Mouse (Mus musculus) brain, embryonic 14.5 days (tissue): ENCODE data around the gene Fam129a. TPM values are rescaled to one million over a fixed set of nuclear protein-coding genes. Genes with fewer than 3 reads are reported as not detected.

ENCODE experiments used
- DNase-seq: peaks from one replicate; pipeline ENCODE4 v3.0.0-alpha.2; 2011; ENCODE audit warnings: low read depth
- CTCF ChIP-seq: fragments of 200-500 bp; IDR thresholded peaks from 2 replicates; pipeline ENCODE4 v1.5.1; 2012; ENCODE audit warnings: inconsistent platforms, mild to moderate bottlenecking, moderate library complexity, borderline replicate concordance; ENCODE audit not compliant: insufficient read depth, insufficient read length; ENCODE audit errors: extremely low read depth
- POLR2A ChIP-seq: fragments of 200-500 bp; IDR thresholded peaks from 2 replicates; pipeline ENCODE4 v1.6.1; 2012; ENCODE audit warnings: mild to moderate bottlenecking, inconsistent platforms, borderline replicate concordance; ENCODE audit not compliant: poor library complexity, insufficient read depth, insufficient read length, severe bottlenecking; ENCODE audit errors: extremely low read depth
- polyA plus RNA-seq: library from polyadenylated mRNA; depleted of rRNA; stranded (reverse); fragments of >200 nt; gene quantifications from 2 replicates; pipeline ENCODE4 v1.2.3, GENCODE M21; 2012

Gene Fam129a
- polyA plus RNA-seq, 1 experiment = 0.90 TPM

- no peak for TF ChIP-seq CTCF
- no peak for TF ChIP-seq POLR2A
- DNase-seq = no peak
Observed at GRCm38 (mm10) chr1:151660251-151660650, 89.3 kb downstream of the Fam129a start.

DNA sequence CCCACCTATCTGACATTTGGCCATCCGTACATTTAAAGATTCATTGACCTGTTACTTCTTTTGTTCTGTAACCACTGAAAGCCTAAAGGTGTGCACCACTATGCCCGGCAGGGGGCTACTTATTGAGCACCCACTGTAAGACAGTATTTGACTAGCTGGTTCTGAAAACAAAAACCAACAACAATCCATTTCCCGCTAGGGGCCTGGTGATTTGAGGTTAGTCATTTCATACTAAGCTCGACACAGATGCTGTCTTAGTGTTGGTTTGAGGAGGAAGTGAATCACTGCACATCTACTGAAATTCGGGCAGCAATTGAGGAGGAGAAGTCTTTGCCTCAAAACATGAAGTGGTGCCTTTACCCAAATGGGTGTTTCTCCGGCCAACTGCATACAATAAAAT is 89.9 kb downstream of the Fam129a start:
- DNase-seq = no peak
- no peak for TF ChIP-seq POLR2A
- no peak for TF ChIP-seq CTCF

- DNase-seq = no peak
- TF ChIP-seq POLR2A = no peak
- no peak for TF ChIP-seq CTCF
Observed at GRCm38 (mm10) chr1:151661684-151662439, 90.9 kb downstream of the Fam129a start.

DNA sequence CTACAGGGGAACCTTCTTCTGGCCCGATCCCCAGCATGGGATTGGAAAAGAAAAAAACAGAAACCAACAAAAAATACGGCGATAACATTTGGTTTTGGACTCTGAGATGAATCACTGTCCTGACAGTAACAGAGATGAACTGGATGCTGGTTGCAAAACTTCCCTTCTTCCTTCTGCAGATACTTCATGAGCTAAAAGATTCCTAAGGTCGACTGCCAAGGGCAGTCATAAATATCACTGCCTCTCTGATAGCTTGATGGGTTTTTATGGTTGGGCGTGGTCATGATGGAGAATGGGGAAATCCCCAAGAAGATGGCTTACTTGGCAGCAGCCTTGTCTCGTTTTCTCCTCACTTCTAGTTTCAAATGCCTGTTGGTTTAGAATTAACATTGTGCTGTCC is 92.0 kb downstream of the Fam129a start:
- no peak for DNase-seq
- no peak for TF ChIP-seq CTCF
- no peak for TF ChIP-seq POLR2A

GRCm38 (mm10) chr1:151664384-151664783 is 93.4 kb downstream of the Fam129a start:
- no peak for DNase-seq
- TF ChIP-seq POLR2A (no peak), CTCF (no peak)

DNA sequence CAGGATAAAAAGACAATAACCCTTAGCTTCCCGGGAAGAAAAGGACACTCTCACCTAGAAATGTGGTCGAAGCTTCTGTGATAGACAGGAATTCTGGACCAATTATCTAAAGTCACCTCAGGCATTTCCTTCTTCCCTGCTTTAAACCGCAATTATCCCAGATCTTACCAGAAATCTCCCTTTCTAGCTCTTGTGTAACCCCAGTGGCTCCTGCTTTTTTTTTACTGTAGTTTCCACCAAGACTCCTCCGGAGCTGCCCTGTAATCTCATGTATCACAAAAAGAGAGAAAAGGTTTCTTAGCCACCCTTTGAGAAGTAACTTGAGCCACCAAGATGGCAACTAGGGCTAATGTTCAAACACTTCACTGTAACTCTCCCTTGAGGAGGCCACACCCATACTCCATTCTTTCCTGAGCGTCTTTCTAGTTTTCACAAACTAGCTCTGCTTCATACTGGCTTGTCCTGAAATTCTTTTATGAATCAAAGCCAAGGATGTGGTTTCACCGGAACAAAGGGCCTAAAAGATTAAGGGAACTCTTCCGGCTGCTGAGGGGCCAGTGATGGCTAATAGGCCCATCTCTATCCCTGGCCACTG is 93.9 kb downstream of the Fam129a start:
- TF ChIP-seq POLR2A = no peak
- TF ChIP-seq CTCF = no peak

DNA sequence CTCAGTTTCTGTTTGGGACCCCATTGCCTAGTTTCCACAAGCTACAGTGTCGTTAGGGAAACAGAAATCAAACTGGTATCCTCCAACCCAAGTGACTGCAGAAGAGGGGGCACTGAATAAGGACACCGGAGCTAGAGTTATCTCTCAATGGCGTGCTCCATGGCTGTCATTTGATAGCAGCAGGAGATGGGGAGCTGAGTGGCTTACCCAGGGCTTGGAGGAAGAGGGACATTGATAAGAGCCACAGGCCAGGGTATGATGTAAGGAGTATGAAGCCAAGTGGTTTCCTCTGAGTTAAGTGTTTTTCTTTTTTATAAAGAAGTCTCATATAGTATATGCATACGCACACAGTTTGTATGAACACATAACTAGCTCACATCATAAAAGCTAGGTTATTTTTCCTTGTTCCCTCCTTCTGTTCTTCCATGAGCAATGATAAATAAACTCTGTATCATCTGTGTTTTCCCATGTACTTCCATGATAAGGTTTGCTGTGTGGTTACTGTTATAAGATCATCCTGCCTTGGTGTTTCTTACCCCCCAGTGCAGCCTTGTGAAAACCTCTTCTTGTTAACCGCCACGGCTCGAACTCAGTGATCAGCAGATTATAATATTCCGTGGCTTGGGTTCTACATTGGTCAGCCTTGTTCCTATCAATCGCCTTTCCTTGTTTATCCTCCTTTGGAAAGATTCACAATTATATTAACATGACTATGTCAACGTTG is 96.5 kb downstream of the Fam129a start:
- DNase-seq = no peak
- no peak for TF ChIP-seq CTCF
- no peak for TF ChIP-seq POLR2A

More for the DNA sequence above, 93.9 kb downstream of the Fam129a start:
- no peak for DNase-seq

DNA sequence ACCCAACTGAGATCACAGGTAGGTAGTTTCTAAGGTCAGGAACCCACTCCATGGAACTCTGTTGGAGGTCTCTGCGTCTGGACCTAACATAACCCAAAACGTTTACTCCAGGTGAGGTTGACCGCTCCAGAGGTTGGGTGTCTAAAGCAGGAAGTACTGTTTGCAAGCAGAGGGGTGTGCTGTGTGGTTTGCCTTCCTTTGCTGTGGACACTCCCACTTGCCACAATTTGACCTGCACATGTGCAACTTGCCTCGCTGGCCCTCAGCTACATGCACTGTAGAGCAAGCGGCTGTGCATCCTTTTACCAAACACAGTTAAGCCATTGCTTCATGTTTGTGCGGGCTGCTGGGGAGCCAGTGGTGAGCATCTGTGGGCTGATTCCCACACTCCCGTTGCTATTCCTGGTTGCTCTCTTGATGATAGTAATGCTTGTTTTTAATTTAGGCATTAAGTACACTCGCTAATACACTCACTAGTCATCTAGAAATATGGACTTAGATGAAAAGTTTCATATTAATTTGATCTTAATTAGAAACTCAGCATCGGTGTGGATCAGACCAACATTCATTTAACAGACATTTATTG is 99.1 kb downstream of the Fam129a start:
- no peak for TF ChIP-seq CTCF
- no peak for TF ChIP-seq POLR2A
- DNase-seq = no peak

- DNase-seq = no peak
- TF ChIP-seq POLR2A = no peak
- TF ChIP-seq CTCF = no peak
Observed at GRCm38 (mm10) chr1:151675684-151676083, 104.7 kb downstream of the Fam129a start.

- TF ChIP-seq POLR2A = no peak
- no peak for TF ChIP-seq CTCF
- DNase-seq = no peak
Observed at GRCm38 (mm10) chr1:151677185-151677809, 106.3 kb downstream of the Fam129a start.

DNA sequence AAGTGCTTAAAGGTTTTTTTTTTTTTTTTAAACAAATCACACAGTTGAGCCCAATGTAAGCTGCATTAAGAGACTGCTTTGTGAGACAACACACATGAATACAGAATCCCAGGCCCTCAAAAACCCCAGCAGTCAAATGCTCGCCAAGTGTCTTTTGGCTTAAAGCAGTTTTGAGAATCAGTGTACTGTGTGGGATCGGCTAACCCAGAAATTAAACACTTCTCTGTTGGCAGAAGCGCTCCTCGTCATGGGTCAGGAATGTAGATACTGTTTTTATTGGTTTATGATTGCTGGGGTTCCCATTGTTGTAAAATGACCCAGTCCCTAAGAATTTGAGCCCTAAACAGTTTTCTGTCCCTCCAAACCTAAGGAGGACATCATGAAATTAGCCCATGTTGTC is 107.0 kb downstream of the Fam129a start:
- DNase-seq = no peak
- TF ChIP-seq CTCF (no peak), POLR2A (no peak)
